Mouse (Mus musculus) neural tube, embryonic 11.5 days (tissue): ENCODE data around the gene Evi2. TPM values are rescaled to one million over a fixed set of nuclear protein-coding genes. Genes with fewer than 3 reads are reported as not detected.

Experiments
- ATAC-seq: fragments of 200-750 bp; cut with Nextera tagmentation; 2 replicates; pipeline ENCODE4 v1.8.0; 2017; ENCODE audit warnings: moderate number of reproducible peaks, mild to moderate bottlenecking, moderate TSS enrichment, moderate library complexity; ENCODE audit not compliant: insufficient read depth, low FRiP score, low TSS enrichment
- DNase-seq: peaks from one replicate; pipeline ENCODE4 v3.0.0-alpha.2; 2015; ENCODE audit warnings: low spot score
- H3K27ac ChIP-seq: fragments of 300-500 bp; sonication (generic); 2 replicates; pipeline ENCODE4 v1.5.1; 2014; ENCODE audit warnings: low read depth, mild to moderate bottlenecking, low read length
- H3K27me3 ChIP-seq: fragments of 300-500 bp; sonication (generic); 2 replicates; pipeline ENCODE4 v1.6.1; 2014; ENCODE audit warnings: mild to moderate bottlenecking, low read length, mixed read lengths; ENCODE audit not compliant: control insufficient read depth, insufficient read depth
- H3K36me3 ChIP-seq: fragments of 300-500 bp; sonication (generic); 2 replicates; pipeline ENCODE4 v1.6.1; 2014; ENCODE audit warnings: mild to moderate bottlenecking, low read length, moderate library complexity, mixed read lengths; ENCODE audit not compliant: control insufficient read depth, insufficient read depth
- H3K4me1 ChIP-seq: fragments of 300-500 bp; sonication (generic); 2 replicates; pipeline ENCODE4 v1.6.1; 2014; ENCODE audit warnings: low read length, mixed read lengths; ENCODE audit not compliant: control insufficient read depth, insufficient read depth
- H3K4me2 ChIP-seq: fragments of 300-500 bp; sonication (generic); 2 replicates; pipeline ENCODE4 v1.6.1; 2014; ENCODE audit warnings: low read depth, mild to moderate bottlenecking, moderate library complexity
- H3K4me3 ChIP-seq: fragments of 300-500 bp; sonication (generic); 2 replicates; pipeline ENCODE4 v1.5.1; 2014; ENCODE audit warnings: low read depth, low read length
- H3K9ac ChIP-seq: fragments of 300-500 bp; sonication (generic); 2 replicates; pipeline ENCODE4 v1.6.1; 2014; ENCODE audit warnings: mild to moderate bottlenecking, low read length
- H3K9me3 ChIP-seq: fragments of 300-500 bp; sonication (generic); 2 replicates; pipeline ENCODE4 v1.6.1; 2016; ENCODE audit warnings: low read length; ENCODE audit not compliant: control insufficient read depth
- WGBS: fragments of 180-500 bp; shearing (Covaris S2); extraction: QIAGEN DNeasy Blood & Tissue Kit; methylation state at CpG from one replicate; pipeline ENCODE4 v1.1.7; 2014; 5-methylcytosine and 5-hydroxymethylcytosine counted together
- polyA plus RNA-seq: library from polyadenylated mRNA; unstranded; fragments of >200 nt; fragmentation: Nextera tagmentation; extraction: Ambion mirVana; gene quantifications from 2 replicates; pipeline ENCODE4 v1.2.1, GENCODE M21; 2014

The Evi2 gene
- polyA plus RNA-seq, 1 experiment from 2014 or later, result 0.38 TPM

DNA sequence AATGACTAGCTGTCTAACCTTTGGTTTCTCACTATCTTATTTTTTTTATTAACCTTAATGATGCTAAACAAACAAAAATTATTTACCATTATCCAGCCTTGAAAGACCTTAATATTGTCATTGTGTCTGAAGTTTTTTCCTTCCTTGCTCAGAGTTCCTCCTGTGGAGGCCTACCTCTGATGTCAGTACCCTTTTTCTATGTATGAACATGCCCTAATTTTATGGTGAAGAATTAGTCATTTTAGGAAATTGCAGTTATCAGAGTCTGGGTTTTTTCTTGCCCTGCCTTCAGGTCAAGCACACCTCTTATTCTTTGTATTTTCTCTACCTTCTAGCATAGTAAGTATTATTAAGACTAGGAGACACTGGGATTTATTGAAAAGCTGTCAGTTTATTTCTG, 45.7 kb downstream of the Evi2 start:
- ATAC-seq, result no peak

DNA sequence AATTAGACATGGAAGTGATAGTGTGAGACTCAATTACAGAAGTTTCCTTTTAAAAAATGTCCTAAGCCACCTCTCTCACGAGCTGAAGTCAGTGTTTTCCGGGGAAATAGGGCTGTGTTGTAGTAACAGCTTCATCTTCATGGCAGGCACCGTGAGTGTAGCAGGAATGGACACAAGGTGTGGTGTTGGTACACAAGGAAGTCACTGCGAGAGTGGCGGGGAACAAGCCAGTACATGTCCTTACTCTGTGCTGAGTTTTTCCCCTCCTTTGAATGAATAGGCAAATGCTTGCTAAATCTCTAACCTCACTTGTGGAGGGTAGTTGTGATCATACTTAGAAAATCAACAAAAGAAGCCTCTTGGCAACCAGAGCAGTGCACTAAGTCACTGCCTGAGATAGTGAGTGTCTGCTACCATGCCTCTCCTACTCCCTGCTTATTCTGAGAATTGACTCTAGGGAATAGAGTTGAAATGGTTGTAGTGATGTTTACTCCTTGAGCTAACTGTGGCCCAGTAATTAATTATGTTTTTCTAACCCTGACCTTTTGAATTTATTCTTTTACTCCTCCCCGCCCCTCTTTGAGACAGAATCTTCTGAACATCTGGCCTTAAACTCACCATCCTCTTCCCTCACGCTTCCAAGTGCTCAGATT, 46.4 kb downstream of the Evi2 start:
- no peaks in the 10 kb centered on the region for H3K9me3 ChIP-seq
- 85% methylated on average over 7 of the region's 7 CpGs for WGBS
- H3K4me2 ChIP-seq, result no peak overlapping the region
- ATAC-seq, result no peak
- H3K4me1 ChIP-seq, result no peaks in the 10 kb centered on the region
- no peak for DNase-seq
- no peak overlapping the region for H3K27ac ChIP-seq
- H3K9ac ChIP-seq, result no peak overlapping the region
- no peaks in the 10 kb centered on the region for H3K36me3 ChIP-seq
- H3K4me3 ChIP-seq, result no peak overlapping the region
- no peaks in the 10 kb centered on the region for H3K27me3 ChIP-seq

More for the DNA sequence above, 45.7 kb downstream of the Evi2 start:
- no peak overlapping the region for H3K27ac ChIP-seq
- no peak overlapping the region for H3K4me3 ChIP-seq
- H3K4me2 ChIP-seq, result no peak overlapping the region
- no peaks in the 10 kb centered on the region for H3K9me3 ChIP-seq
- no peak overlapping the region for H3K9ac ChIP-seq
- DNase-seq, result no peak
- H3K4me1 ChIP-seq, result no peaks in the 10 kb centered on the region
- H3K27me3 ChIP-seq, result no peaks in the 10 kb centered on the region
- H3K36me3 ChIP-seq, result no peaks in the 10 kb centered on the region

DNA sequence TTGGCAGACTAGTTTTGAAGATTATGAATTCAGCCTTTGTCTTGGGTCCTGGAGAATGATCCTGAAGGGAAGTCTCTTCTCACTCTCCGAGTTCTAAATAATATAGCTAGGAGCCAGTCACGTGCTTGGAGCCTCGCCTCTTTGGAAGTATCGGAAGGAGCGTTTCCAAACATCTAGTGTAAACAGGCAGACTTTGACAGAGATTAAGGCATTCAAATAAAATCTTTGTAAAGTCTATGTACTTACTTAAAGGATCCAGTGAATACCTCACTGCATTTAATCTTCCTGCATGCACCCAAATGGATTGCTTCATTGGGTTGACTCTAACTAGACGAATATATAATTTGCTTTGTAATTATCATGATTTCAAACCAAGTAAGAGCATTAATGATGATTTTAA, 47.0 kb downstream of the Evi2 start:
- H3K4me1 ChIP-seq, result no peaks in the 10 kb centered on the region
- no peaks in the 10 kb centered on the region for H3K36me3 ChIP-seq
- no peak overlapping the region for H3K4me3 ChIP-seq
- no peaks in the 10 kb centered on the region for H3K9me3 ChIP-seq
- no peak for DNase-seq
- ATAC-seq, result no peak
- H3K27me3 ChIP-seq, result no peaks in the 10 kb centered on the region
- no peak overlapping the region for H3K4me2 ChIP-seq
- H3K9ac ChIP-seq, result no peak overlapping the region
- H3K27ac ChIP-seq, result no peak overlapping the region
- whole genome bisulfite sequencing, result 93% methylated on average over 6 of the region's 6 CpGs

DNA sequence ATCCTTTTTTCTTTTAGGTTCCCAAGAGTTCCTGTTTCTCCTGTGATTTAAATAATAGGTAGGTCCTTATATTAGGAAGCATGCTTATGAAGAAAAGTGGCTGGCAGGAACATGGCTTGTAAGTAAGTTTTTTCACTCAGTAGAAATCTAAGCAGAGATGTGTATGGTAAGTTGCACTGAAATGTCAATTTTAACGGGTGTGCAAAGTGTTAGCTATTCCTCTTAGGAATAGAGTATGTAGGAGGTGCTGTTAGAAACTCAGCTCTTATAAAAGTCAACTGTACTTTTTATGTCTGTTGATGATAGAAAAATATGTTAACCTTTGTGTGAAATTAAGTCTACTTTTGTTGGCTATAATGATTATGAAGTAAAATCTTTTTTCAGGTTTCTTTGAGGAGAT, 62.3 kb downstream of the Evi2 start:
- Histone ChIP-seq H3K36me3 (peaks cover 5% of the 10 kb centered on the region), H3K9ac (no peak overlapping the region), H3K4me2 (no peak overlapping the region), H3K4me3 (no peak overlapping the region), H3K9me3 (no peaks in the 10 kb centered on the region), H3K27me3 (no peaks in the 10 kb centered on the region), H3K4me1 (no peaks in the 10 kb centered on the region), H3K27ac (no peak overlapping the region)
- 98% methylated on average over 1 of the region's 1 CpGs for WGBS
- DNase-seq (no peak), ATAC-seq (no peak)

Other genes with a start within 250 kb of the Evi2 start
- not detected in 2 replicates for gene Gm9964, start 233.7 kb downstream of the Evi2 start, polyA plus RNA-seq
- 10.3 and 11.3 TPM in 2 replicates for gene Nf1, start 190.9 kb downstream of the Evi2 start, polyA plus RNA-seq
- 0.45 and 0.56 TPM in 2 replicates for gene Omg, start 26.5 kb downstream of the Evi2 start, polyA plus RNA-seq
- gene Evi2b, start 6.8 kb downstream of the Evi2 start, polyA plus RNA-seq, result 1.1 and 1.5 TPM in 2 replicates
- gene Evi2a, start within 50 bp of the Evi2 start, polyA plus RNA-seq, result 2.5 and 2.6 TPM in 2 replicates
- 13.6 and 15.2 TPM in 2 replicates for gene Rab11fip4, start 60.6 kb upstream of the Evi2 start, polyA plus RNA-seq